Mouse (Mus musculus) left cerebral cortex, adult 11 months (tissue): Measurements from ENCODE around the gene A1cf.

Experiments used
- DNase-seq: peaks from one replicate; pipeline ENCODE4 v3.0.0; 2022; ENCODE audit warnings: low spot score

The A1cf gene

GRCm38 (mm10) chr19:31953799-31954198, 85.2 kb downstream of the A1cf start:
- DNase-seq: no peak

GRCm38 (mm10) chr19:31954267-31954666, 85.7 kb downstream of the A1cf start:
- no peak for DNase-seq

DNA sequence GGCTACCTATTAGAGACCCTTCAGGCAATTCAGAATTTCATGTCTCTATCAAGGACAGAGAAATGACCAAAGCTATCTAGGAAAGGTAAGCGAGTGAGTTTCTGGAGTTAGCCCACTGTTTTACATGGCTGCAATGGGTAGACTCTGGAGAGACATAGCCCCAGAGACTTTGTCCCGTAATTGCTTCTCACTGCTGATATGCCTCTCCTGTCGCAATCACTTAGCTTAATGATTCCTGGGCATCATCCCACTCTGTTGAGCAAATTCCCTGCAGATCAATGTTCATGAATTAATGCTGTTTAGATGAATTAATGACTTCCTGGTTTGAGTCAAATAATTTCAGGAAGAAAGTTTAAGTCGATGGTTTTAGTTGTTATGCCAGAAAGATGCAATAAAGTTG, 86.1 kb downstream of the A1cf start:
- no peak for DNase-seq

DNA sequence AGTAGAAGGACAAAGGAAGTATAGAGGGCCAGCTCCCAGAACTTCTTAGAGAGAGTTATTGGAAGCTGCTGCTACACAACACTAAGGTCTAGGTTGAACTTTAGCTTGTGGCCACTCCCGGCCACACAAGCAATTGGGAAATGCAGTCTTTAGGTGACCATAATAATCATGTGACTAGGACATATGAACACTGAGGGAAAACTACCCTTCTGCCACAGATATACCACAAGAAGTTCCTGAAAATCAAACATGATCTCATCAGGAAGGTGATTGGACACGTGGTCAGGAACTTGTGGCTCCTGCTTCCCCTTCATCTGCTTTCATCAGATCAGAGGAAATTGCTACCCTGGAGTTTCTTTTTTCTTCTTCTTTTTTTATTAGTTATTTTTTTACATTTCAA, 87.8 kb downstream of the A1cf start:
- DNase-seq: no peak

DNA sequence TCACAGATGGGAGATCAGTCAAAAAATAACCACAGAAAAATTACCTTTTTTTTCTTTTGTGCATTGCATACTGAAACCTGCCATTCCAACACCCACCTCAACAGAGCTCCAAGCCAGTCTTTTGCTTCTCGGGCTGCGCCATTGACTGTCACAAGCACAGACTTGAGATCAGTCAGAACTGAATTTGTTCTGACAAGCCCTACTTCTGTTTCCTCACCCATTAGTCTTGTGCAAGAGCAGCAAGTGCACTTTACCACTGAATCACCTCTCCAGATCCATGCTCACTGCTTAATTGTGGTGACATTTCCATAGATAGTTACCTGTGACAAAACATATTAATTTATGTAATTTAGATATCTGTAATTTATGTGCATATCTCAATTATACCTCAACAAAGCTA, 91.9 kb downstream of the A1cf start:
- DNase-seq: no peak

DNA sequence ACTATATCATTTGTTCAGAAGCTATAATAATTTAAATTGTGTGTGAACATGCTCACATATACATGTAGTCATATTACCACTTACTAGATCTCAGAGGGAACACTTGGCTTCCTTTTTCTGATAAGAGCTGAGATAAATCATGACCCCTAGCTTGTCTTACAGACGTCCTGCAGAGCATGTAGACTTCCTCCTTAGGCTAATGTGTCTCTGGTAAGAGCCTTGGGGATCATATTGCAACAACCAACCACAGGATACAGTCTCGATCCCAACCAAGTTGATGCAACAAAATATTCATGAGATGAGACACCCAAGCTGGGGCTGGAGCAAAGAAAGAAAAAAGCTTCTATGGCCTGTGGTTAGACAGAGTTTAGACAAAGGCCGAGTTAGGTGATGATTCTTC, 94.6 kb downstream of the A1cf start:
- DNase-seq: no peak

- DNase-seq: no peak
These were observed 99.5 kb downstream of the A1cf start for GRCm38 (mm10) chr19:31967933-31968532.

GRCm38 (mm10) chr19:31971405-31971804, 102.8 kb downstream of the A1cf start:
- no peak for DNase-seq

DNA sequence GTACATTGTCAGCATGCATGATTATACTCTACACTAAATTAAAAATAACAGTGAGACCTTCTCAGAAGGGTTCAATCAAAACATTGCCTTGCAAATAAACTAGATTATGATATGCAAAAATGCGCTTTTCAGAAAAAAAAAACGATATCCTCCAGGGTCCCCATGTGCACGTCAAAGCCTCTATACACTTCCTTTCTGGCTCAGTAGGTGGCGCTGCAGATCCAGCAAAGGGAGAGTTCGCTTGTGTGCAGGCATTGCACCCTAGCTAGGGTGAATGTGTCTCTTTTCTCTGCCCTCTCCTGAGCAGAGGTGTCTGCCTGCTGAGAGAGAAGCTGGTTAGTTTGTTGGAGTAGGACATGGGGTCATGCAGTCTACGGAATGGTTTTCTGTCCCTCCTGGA, 103.4 kb downstream of the A1cf start:
- DNase-seq: peak; percentile 55

- DNase-seq: no peak
These were observed 107.3 kb downstream of the A1cf start for GRCm38 (mm10) chr19:31975882-31976281.

- DNase-seq: no peak
These were observed 122.5 kb downstream of the A1cf start for GRCm38 (mm10) chr19:31991057-31991456.

GRCm38 (mm10) chr19:31996916-31997315, 128.4 kb downstream of the A1cf start:
- no peak for DNase-seq
